Mouse (Mus musculus) forebrain, embryonic 12.5 days (tissue): Measurements from ENCODE around the gene Susd1. TPM values are rescaled to one million over a fixed set of nuclear protein-coding genes. Genes with fewer than 3 reads are reported as not detected.
A peak's percentile ranks its signal among the peaks of the same experiment; 100 is the strongest.

ENCODE experiments used
- ATAC-seq: fragments of 200-750 bp; cut with Nextera tagmentation; 2 replicates; pipeline ENCODE4 v1.8.0; 2017; ENCODE audit warnings: moderate TSS enrichment; ENCODE audit not compliant: low FRiP score
- H3K27ac ChIP-seq: fragments of 300-500 bp; sonication (generic); 2 replicates; pipeline ENCODE4 v1.5.1; 2016; ENCODE audit warnings: mild to moderate bottlenecking
- H3K27me3 ChIP-seq: fragments of 300-500 bp; sonication (generic); 2 replicates; pipeline ENCODE4 v1.6.1; 2016; ENCODE audit warnings: mild to moderate bottlenecking
- H3K36me3 ChIP-seq: fragments of 300-500 bp; sonication (generic); replicated peaks from 2 replicates; pipeline ENCODE4 v1.6.1; 2016; ENCODE audit warnings: mild to moderate bottlenecking
- H3K4me1 ChIP-seq: fragments of 300-500 bp; sonication (generic); 2 replicates; pipeline ENCODE4 v1.6.1; 2016
- H3K4me2 ChIP-seq: fragments of 300-500 bp; sonication (generic); 2 replicates; pipeline ENCODE4 v1.6.1; 2016; ENCODE audit warnings: mild to moderate bottlenecking, moderate library complexity
- H3K4me3 ChIP-seq: fragments of 300-500 bp; sonication (generic); replicated peaks from 2 replicates; pipeline ENCODE4 v1.5.1; 2016; ENCODE audit warnings: mild to moderate bottlenecking
- H3K9ac ChIP-seq: fragments of 300-500 bp; sonication (generic); 2 replicates; pipeline ENCODE4 v1.6.1; 2016; ENCODE audit warnings: mild to moderate bottlenecking
- H3K9me3 ChIP-seq: fragments of 300-500 bp; sonication (generic); 2 replicates; pipeline ENCODE4 v1.6.1; 2016
- WGBS: fragments of 180-500 bp; shearing (Covaris S2); methylation state at CpG from one replicate; pipeline ENCODE4 v1.1.7; 2016; 5-methylcytosine and 5-hydroxymethylcytosine counted together
- polyA plus RNA-seq: library from polyadenylated mRNA; unstranded; fragments of >200 nt; fragmentation: Nextera tagmentation; extraction: Ambion mirVana; gene quantifications from 2 replicates; pipeline ENCODE4 v1.2.1, GENCODE M21; 2016

Susd1 gene
- polyA plus RNA-seq, 1 experiment from 2014 or later, result 1.9 TPM

DNA sequence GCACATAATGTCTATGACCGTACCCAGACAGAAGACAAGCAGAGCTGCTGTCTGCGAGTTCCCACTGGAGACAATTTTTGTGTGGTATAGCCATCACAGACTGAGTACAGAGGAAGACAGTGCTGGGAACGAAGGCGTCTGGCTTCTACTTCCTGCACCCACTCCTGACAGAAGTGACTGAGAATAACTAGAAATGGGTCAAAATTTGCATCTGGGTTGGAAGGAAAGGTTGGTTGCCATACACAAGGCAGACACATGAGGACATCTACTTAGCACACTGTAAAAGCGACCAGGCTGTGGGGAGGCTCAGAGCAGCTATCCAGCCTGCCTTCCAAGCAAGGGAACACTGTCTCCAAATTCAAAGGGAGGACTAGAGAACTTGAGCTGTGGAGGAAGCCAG, 66.5 kb downstream of the Susd1 start:
- ATAC-seq, result no peak
- 0 out of 2 replicates have a peak, but pooled peaks cover 4% of the 10 kb centered on the region for H3K4me1 ChIP-seq
- no peak overlapping the region for H3K9ac ChIP-seq
- no peak overlapping the region for H3K27ac ChIP-seq
- H3K27me3 ChIP-seq, result no peaks in the 10 kb centered on the region
- no peak overlapping the region for H3K4me3 ChIP-seq
- 89% methylated on average over 5 of the region's 5 CpGs for WGBS
- H3K36me3 ChIP-seq, result no peaks in the 10 kb centered on the region
- no peaks in the 10 kb centered on the region for H3K9me3 ChIP-seq
- no peak overlapping the region for H3K4me2 ChIP-seq

- H3K27me3 ChIP-seq, result no peaks in the 10 kb centered on the region
- no peaks in the 10 kb centered on the region for H3K9me3 ChIP-seq
- no peak overlapping the region for H3K4me2 ChIP-seq
- H3K4me1 ChIP-seq, result 0 out of 2 replicates have a peak, but pooled peaks cover 4% of the 10 kb centered on the region
- 94% methylated on average over 2 of the region's 2 CpGs for WGBS
- no peaks in the 10 kb centered on the region for H3K36me3 ChIP-seq
- no peak overlapping the region for H3K9ac ChIP-seq
- no peak for ATAC-seq
- H3K27ac ChIP-seq, result no peak overlapping the region
- H3K4me3 ChIP-seq, result no peak overlapping the region
These were observed 68.5 kb downstream of the Susd1 start for GRCm38 (mm10) chr4:59369941-59370340.

DNA sequence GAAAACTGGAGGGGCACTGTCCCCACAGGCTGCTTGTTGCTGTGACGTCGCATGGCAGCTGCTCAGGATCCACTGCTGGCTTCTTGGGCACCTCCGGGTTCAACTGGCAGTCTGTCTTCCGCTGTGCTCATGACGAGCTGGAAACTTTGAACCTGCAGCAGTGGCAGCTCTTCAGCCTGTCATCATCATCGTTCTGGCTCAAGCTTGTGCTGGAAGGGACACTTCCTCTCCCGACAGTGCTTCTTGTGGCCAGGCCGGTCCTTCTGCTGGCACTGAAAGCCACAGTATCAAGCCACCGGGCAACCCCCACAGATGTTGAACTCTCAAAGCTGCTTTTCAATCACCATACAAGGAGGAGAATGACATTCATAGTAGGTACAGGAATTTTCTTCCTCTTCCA, 70.3 kb downstream of the Susd1 start:
- Histone ChIP-seq H3K4me3 (no peak overlapping the region), H3K27ac (no peak overlapping the region), H3K4me1 (peaks cover 13% of the 10 kb centered on the region; the same call in 1 of the 2 replicates), H3K27me3 (no peaks in the 10 kb centered on the region), H3K9ac (no peak overlapping the region), H3K4me2 (no peak overlapping the region), H3K9me3 (no peaks in the 10 kb centered on the region), H3K36me3 (no peaks in the 10 kb centered on the region)
- ATAC-seq, result no peak
- 83% methylated on average over 9 of the region's 9 CpGs for WGBS

- H3K9ac ChIP-seq, result no peak overlapping the region
- ATAC-seq, result no peak
- peaks cover 9% of the 10 kb centered on the region; the same call in 1 of the 2 replicates for H3K4me1 ChIP-seq
- H3K4me3 ChIP-seq, result no peak overlapping the region
- no peaks in the 10 kb centered on the region for H3K36me3 ChIP-seq
- no peaks in the 10 kb centered on the region for H3K9me3 ChIP-seq
- H3K27ac ChIP-seq, result no peak overlapping the region
- H3K27me3 ChIP-seq, result no peaks in the 10 kb centered on the region
- WGBS, result 94% methylated on average over 9 of the region's 9 CpGs
- no peak overlapping the region for H3K4me2 ChIP-seq
These were observed 72.2 kb downstream of the Susd1 start for GRCm38 (mm10) chr4:59366206-59366605.

DNA sequence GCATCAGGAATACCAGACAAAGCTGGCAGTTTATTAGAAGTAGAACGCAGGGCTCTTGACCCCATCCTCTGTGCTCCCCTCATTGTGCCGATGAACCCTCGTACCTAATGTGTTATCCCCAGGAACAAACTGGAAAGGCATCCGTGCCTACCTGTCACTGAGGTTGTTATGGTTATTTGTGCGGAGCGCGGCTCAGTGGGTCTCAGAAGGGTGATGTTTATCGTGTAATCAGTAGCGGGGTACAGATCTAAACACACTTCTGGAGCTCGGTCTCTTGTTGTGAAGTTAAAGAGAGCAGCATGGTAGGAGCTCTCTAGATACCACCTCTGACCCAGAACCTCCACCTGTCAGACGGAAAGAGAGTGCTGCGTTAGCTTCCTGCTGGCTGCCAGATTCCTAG, 72.9 kb downstream of the Susd1 start:
- WGBS, result 93% methylated on average over 12 of the region's 12 CpGs
- H3K4me1 ChIP-seq, result peaks cover 9% of the 10 kb centered on the region; the same call in 1 of the 2 replicates
- no peak overlapping the region for H3K4me3 ChIP-seq
- no peaks in the 10 kb centered on the region for H3K9me3 ChIP-seq
- H3K36me3 ChIP-seq, result no peaks in the 10 kb centered on the region
- H3K27me3 ChIP-seq, result no peaks in the 10 kb centered on the region
- ATAC-seq, result no peak
- H3K9ac ChIP-seq, result no peak overlapping the region
- H3K27ac ChIP-seq, result no peak overlapping the region
- no peak overlapping the region for H3K4me2 ChIP-seq

GRCm38 (mm10) chr4:59364229-59365173, 73.9 kb downstream of the Susd1 start:
- 70% methylated on average over 10 of the region's 10 CpGs for WGBS

DNA sequence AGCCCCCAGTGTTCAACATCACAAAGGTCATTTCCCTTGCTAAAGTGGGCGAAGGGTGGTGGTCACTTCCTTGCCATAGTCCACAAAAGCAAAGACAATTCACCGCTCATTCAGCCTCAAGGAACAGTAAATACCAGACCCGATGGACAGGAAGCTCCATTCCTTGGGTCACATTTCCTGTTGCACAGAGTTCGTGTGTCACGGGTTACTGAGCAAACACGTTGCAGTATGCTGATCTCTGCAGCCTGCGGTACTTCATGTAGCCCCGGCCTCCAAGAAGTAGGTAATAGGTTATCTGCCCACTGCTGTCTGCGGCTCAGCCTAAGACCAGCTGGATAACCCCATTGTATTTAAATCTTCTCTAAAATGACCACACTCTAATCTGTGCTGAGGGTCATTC, 75.4 kb downstream of the Susd1 start:
- Histone ChIP-seq H3K4me2 (no peak overlapping the region), H3K4me3 (no peak overlapping the region), H3K9me3 (no peaks in the 10 kb centered on the region), H3K4me1 (peaks cover 9% of the 10 kb centered on the region; the same call in 1 of the 2 replicates), H3K27me3 (no peaks in the 10 kb centered on the region), H3K27ac (no peak overlapping the region), H3K9ac (no peak overlapping the region), H3K36me3 (no peaks in the 10 kb centered on the region)
- no peak for ATAC-seq
- WGBS, result 80% methylated on average over 9 of the region's 9 CpGs

More at GRCm38 (mm10) chr4:59364229-59365173, 73.9 kb downstream of the Susd1 start:
- no peak for ATAC-seq
- Histone ChIP-seq H3K27me3 (no peaks in the 10 kb centered on the region), H3K27ac (0 out of 2 replicates have a peak overlapping the region, but pooled peaks have one; percentile 8), H3K36me3 (no peaks in the 10 kb centered on the region), H3K4me2 (no peak overlapping the region), H3K4me3 (no peak overlapping the region), H3K9me3 (no peaks in the 10 kb centered on the region), H3K4me1 (peaks cover 9% of the 10 kb centered on the region; the same call in 1 of the 2 replicates), H3K9ac (no peak overlapping the region)

DNA sequence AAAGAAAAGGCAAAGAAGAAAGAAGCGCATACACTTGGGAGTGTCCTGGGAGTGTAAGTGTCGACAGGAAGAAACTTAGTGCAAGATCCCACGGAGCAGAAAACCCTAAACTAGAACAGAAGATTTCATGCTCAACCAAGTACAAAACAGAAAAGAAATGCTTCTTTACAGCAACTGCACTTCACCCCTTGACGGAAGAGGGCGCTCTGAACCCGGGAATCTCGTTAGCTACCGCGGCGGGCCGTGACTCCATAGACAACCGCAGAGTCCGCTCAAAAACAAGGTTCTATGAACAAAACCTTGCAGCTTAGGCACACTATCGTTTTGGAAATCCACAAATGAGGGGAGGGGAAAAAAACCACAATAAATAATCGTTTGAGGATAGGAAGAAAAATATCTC, 77.7 kb downstream of the Susd1 start:
- H3K4me3 ChIP-seq, result no peak overlapping the region
- WGBS, result 3% methylated on average over 15 of the region's 15 CpGs
- no peak overlapping the region for H3K27ac ChIP-seq
- H3K27me3 ChIP-seq, result no peaks in the 10 kb centered on the region
- no peaks in the 10 kb centered on the region for H3K36me3 ChIP-seq
- H3K4me2 ChIP-seq, result 0 out of 2 replicates have a peak overlapping the region, but pooled peaks have one; percentile 15
- no peak overlapping the region for H3K9ac ChIP-seq
- ATAC-seq, result peak; percentile 60; the same call in 1 of the 2 replicates
- no peaks in the 10 kb centered on the region for H3K9me3 ChIP-seq
- H3K4me1 ChIP-seq, result peaks cover 9% of the 10 kb centered on the region; the same call in 1 of the 2 replicates

DNA sequence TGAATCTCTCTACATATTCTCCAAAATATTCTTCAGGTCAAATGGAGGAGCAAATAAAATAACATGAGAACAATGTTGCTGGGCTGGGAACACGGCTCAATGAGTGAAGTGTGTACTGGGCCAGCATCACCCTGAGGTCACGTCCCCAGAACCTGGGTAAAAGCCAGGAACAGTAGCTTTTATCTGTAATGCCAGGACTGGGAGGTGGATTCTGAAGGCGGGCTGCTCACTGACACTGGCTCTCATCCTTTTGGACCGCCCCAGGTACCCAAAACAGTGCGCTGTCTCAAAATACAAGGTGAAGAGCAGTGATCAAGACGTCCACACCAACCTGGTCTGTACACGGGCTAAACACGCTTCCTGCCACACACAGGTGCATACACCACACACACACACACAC, 78.5 kb downstream of the Susd1 start:
- H3K27ac ChIP-seq, result no peak overlapping the region
- H3K27me3 ChIP-seq, result no peaks in the 10 kb centered on the region
- H3K4me2 ChIP-seq, result no peak overlapping the region
- no peak for ATAC-seq
- no peak overlapping the region for H3K9ac ChIP-seq
- peaks cover 9% of the 10 kb centered on the region; the same call in 1 of the 2 replicates for H3K4me1 ChIP-seq
- WGBS, result 83% methylated on average over 8 of the region's 8 CpGs
- H3K36me3 ChIP-seq, result no peaks in the 10 kb centered on the region
- no peak overlapping the region for H3K4me3 ChIP-seq
- H3K9me3 ChIP-seq, result no peaks in the 10 kb centered on the region

DNA sequence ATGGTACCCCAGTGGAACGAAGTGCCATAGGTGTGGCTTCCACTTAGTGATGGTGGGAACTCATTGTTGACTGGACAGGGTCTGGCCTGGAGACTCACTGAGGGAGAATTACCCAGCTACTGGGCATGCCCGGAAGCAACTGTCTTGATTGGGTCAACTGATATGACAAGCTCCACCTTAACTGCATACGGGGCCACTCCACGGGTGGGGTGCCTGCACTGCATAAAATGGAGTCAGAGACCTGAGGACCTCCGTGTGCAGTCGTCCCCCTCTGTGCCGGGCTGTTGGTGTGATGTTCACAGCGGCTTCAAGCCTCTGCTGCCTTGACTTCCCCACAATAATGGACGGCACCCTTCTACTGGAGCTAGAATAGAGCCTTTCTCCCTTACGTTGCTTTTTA, 79.5 kb downstream of the Susd1 start:
- H3K4me3 ChIP-seq, result no peak overlapping the region
- H3K27ac ChIP-seq, result no peak overlapping the region
- no peak for ATAC-seq
- H3K4me1 ChIP-seq, result 0 out of 2 replicates have a peak, but pooled peaks cover under 1% of the 10 kb centered on the region
- no peak overlapping the region for H3K9ac ChIP-seq
- no peak overlapping the region for H3K4me2 ChIP-seq
- H3K36me3 ChIP-seq, result no peaks in the 10 kb centered on the region
- 84% methylated on average over 10 of the region's 10 CpGs for WGBS
- no peaks in the 10 kb centered on the region for H3K27me3 ChIP-seq
- no peaks in the 10 kb centered on the region for H3K9me3 ChIP-seq

DNA sequence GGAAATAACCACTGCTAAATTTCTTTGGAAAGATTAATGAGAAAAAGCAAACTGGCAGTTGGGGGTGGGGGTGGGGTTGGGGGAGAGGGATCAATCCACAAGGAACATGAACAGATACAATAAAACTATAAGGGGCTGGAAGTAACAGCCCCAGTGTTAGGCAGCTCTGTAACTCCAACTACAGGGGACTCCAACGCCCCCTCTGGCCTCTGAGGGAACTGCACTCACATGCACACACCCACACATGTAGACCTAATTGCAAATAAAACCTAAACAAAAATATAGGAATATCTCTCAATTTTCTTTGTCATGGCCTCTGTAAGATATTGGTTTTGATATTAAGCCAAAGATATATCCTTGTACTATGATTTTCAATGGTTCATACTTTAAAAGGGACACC, 83.0 kb downstream of the Susd1 start:
- no peak for ATAC-seq
- Histone ChIP-seq H3K27ac (no peak overlapping the region), H3K4me2 (no peak overlapping the region), H3K27me3 (no peaks in the 10 kb centered on the region), H3K4me3 (no peak overlapping the region), H3K9ac (no peak overlapping the region), H3K9me3 (no peaks in the 10 kb centered on the region), H3K36me3 (no peaks in the 10 kb centered on the region), H3K4me1 (no peaks in the 10 kb centered on the region)
- WGBS, result 60% methylated on average over 1 of the region's 1 CpGs

DNA sequence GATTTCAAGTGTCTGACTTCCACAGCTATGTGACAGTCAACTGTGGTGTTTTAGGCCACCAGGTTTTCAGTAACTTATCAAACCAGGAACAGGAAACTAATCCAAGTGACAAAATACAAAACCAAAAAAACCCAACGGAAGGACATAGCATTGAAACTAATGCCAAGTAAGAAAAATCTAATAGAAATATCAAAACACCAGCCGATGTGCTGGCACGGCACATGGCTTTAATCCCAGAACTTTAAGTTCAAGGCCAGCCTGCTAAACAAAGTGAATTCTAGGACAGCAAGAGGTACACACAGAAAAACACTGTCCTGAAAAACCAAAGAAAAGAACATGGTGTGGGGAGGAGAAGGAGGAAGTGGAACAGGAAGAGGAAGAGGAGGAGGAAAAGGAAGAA, 83.8 kb downstream of the Susd1 start:
- Histone ChIP-seq H3K36me3 (no peaks in the 10 kb centered on the region), H3K27me3 (no peaks in the 10 kb centered on the region), H3K4me1 (no peaks in the 10 kb centered on the region), H3K27ac (no peak overlapping the region), H3K9me3 (no peaks in the 10 kb centered on the region), H3K4me2 (no peak overlapping the region), H3K9ac (no peak overlapping the region), H3K4me3 (no peak overlapping the region)
- 87% methylated on average over 3 of the region's 3 CpGs for WGBS
- ATAC-seq, result no peak

DNA sequence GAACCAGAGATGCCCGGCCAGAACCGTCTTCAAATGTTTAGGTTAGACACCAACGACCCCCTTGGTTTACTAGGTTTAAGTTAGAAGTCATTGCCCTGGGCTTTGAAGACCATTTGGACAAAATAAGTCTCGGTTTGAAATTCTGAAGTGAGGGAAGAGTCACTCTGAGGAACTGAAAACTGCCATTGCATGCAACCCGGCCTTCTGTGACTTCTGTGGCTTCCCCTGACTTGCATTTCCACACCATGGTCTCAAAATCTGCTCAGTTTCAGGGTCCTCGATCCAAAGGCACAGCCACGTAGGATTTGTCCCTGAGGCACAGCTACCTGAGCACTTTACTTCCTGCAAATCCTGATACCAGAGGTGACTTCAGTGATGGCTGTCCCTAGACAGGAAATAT, 86.5 kb downstream of the Susd1 start:
- no peak for ATAC-seq
- Histone ChIP-seq H3K4me3 (no peak overlapping the region), H3K9me3 (no peaks in the 10 kb centered on the region), H3K4me1 (no peaks in the 10 kb centered on the region), H3K9ac (no peak overlapping the region), H3K27me3 (no peaks in the 10 kb centered on the region), H3K4me2 (no peak overlapping the region), H3K27ac (no peak overlapping the region), H3K36me3 (no peaks in the 10 kb centered on the region)
- WGBS, result 85% methylated on average over 7 of the region's 7 CpGs
